Mouse (Mus musculus): Measurements from ENCODE around the gene Gm20865. TPM values are rescaled to one million over a fixed set of nuclear protein-coding genes. Genes with fewer than 3 reads are reported as not detected.
"Not testable (repeated sequence)": the region's sequence is repeated elsewhere in the genome, so short reads cannot be mapped to it uniquely, and the experiment has no call there.

Gm20865 gene
- polyA plus RNA-seq (2016; fragmentation: Nextera tagmentation; extraction: Ambion mirVana), result not detected in 2 replicates

- ATAC-seq (ENCODE audit: insufficient number of reproducible peaks, insufficient read depth, low FRiP score, low TSS enrichment, low read depth); H3K4me3 ChIP-seq (replicated peaks); H3K9ac ChIP-seq (replicated peaks); H3K9me3 ChIP-seq; H3K36me3 ChIP-seq; H3K4me2 ChIP-seq; H3K27ac ChIP-seq; H3K4me1 ChIP-seq (replicated peaks); H3K27me3 ChIP-seq: not testable (repeated sequence)
- WGBS, result no CpG with 5 or more reads among the region's 3 CpGs
Measured at GRCm38 (mm10) chrY:21241275-21241674, at the start of gene Gm20865. Gm20865 (plus strand) TSS chrY:21241575.

Other genes starting within 250 kb of the Gm20865 start
- not detected in 2 replicates for gene Gm29866, start 247.9 kb upstream of the Gm20865 start, polyA plus RNA-seq (2016; fragmentation: Nextera tagmentation; extraction: Ambion mirVana)
- gene Gm20909, start 77.0 kb upstream of the Gm20865 start, polyA plus RNA-seq (2016; fragmentation: Nextera tagmentation; extraction: Ambion mirVana), result not detected in 2 replicates